Mouse (Mus musculus) cerebral cortex, adult 2 months (tissue): ENCODE results near the gene Vopp1.

ENCODE experiments used
- WGBS: fragments of 180-500 bp; shearing (Covaris S2); methylation state at CpG from one replicate; pipeline ENCODE4 v1.1.7; 2018; 5-methylcytosine and 5-hydroxymethylcytosine counted together

The Vopp1 gene

GRCm38 (mm10) chr6:57702376-57702742, 122.6 kb downstream of the Vopp1 start, which contains the start of gene Lancl2:
Lancl2 (plus strand) TSS chr6:57702540.
- WGBS = under 1% methylated on average over 10 of the region's 10 CpGs

GRCm38 (mm10) chr6:57701686-57702085, 123.3 kb downstream of the Vopp1 start:
- WGBS = 41% methylated on average over 4 of the region's 4 CpGs

DNA sequence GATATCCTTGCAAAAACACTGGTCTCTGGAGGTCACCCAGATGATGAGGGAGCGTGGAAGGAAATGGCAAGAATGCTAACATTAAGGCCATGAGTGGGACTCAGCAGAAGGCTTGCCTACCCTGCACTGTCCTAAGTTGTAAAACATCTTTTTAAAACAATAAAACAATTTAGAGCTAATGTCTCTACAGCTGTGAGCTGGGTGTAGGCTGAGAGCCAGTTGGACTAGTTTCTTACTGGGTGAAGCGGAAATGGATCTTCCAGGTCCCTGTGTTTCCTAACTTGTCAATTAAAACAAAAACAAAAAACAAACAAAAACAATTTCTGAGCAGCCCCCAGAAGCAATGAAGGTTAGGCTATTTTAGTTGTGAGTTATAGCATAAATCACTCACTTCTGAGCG, 131.8 kb downstream of the Vopp1 start:
- WGBS = 94% methylated on average over 3 of the region's 3 CpGs

DNA sequence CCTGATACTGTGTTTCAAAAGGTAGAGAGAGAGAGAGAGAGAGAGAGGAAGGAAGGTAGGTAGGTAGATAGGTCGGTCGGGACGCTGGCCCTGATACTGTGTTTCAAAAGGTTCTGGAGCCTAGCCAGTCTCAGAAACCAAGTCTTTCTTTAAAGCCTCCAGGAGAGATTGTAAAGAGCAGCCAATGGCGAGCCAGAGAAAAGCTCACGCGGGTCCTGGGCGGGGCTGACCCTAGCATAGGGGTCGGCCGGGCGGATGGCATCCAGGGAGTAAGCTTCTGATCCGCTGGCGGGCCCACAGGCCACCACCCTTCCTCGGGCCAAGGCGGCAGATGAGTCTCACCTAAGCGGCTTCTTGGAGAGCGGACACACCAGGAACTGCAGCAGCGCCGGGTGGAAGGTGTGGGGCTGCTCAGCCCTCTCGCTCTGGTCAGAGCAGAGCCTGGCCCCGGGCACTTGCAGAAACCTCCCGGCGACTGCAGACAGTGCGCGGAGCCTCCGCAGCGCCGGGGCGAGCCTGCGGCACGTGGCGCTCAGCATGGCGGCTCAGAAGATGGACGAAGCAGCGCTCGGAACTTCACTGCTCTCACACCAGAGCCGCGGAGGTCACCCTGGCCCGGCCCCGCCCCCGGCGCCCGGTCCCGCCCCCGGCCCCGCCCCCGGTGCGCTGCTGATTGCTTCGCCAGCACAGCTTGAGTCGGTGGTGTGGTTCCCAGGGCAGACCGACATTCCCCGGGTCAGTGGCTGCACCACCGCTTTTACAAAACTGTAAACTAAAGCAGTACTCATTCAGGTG, 133.3 kb downstream of the Vopp1 start, which contains the start of gene Pyurf:
Gene Pyurf, minus strand, starts transcription at position 612 of the 795 bp plus-strand sequence.
- WGBS = under 1% methylated on average over 52 of the region's 52 CpGs

DNA sequence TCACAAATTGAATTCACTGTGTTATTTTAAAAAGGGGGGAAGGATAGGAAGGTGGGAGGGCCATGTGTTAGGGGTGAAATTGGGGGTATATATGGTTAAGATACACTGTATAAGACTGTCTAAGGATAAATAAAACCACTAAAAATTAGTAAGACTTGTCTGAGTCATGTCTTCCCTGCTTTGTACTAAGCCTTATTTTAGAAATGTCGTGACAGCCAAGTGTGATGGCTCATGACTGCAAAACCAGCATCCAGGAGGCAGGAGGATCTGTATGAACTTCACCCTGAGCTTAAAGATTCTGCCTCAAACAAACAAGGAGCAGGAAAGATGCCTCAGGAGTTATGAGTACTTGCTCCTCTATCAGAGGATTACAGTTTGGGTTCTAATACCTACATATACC, 140.8 kb downstream of the Vopp1 start:
- WGBS = 70% methylated on average over 1 of the region's 1 CpGs
